Mouse (Mus musculus) lung, adult 18-20 months (tissue): ENCODE data around the gene Pi4kb.
"Not testable (repeated sequence)": the region's sequence is repeated elsewhere in the genome, so short reads cannot be mapped to it uniquely, and the experiment has no call there.

Source experiments
- DNase-seq, 2 experiments: peaks; one replicate each; pipeline ENCODE4 v3.0.0; 2022; ENCODE audit warnings: mixed read lengths in 2 of 2

Gene Pi4kb

GRCm38 (mm10) chr3:95016532-95017056 lies 42.1 kb downstream of the Pi4kb start:
- DNase-seq, result peak in 1 of 2 experiments; percentile 36

GRCm38 (mm10) chr3:95018741-95019140 lies 44.2 kb downstream of the Pi4kb start:
- peak in 1 of 2 experiments; percentile 14 for DNase-seq

GRCm38 (mm10) chr3:95020956-95021355 lies 46.4 kb downstream of the Pi4kb start:
- DNase-seq, result not testable (repeated sequence)

- peak; percentile 70 to 87 for DNase-seq
Measured at GRCm38 (mm10) chr3:95024551-95024950, 50.0 kb downstream of the Pi4kb start.

GRCm38 (mm10) chr3:95025202-95025601 lies 50.7 kb downstream of the Pi4kb start:
- DNase-seq, result peak in 1 of 2 experiments; percentile 16

GRCm38 (mm10) chr3:95027057-95027645 lies 52.6 kb downstream of the Pi4kb start:
- no peak for DNase-seq

- peak in 1 of 2 experiments; percentile 23 for DNase-seq
Measured at GRCm38 (mm10) chr3:95027701-95028100, 53.2 kb downstream of the Pi4kb start.

GRCm38 (mm10) chr3:95028603-95029002 lies 54.1 kb downstream of the Pi4kb start:
- peak in 1 of 2 experiments; percentile 12 for DNase-seq

- DNase-seq, result not testable (repeated sequence)
Measured at GRCm38 (mm10) chr3:95029291-95029827, 54.8 kb downstream of the Pi4kb start.

GRCm38 (mm10) chr3:95029953-95030352 lies 55.4 kb downstream of the Pi4kb start:
- peak in 1 of 2 experiments; percentile 14 for DNase-seq

- no peak for DNase-seq
Measured at GRCm38 (mm10) chr3:95041625-95042024, 67.1 kb downstream of the Pi4kb start.

- peak; percentile 99 for DNase-seq
Measured at GRCm38 (mm10) chr3:95042166-95042837, 67.8 kb downstream of the Pi4kb start, which contains the start of gene Psmd4. Gene Psmd4, minus strand, starts transcription at chr3:95042614.

- DNase-seq, result no peak
Measured at GRCm38 (mm10) chr3:95042838-95043229, 68.3 kb downstream of the Pi4kb start.

- DNase-seq, result no peak
Measured at GRCm38 (mm10) chr3:95043251-95043650, 68.7 kb downstream of the Pi4kb start.

- DNase-seq, result no peak
Measured at GRCm38 (mm10) chr3:95046462-95047057, 72.0 kb downstream of the Pi4kb start.

- DNase-seq, result no peak
Measured at GRCm38 (mm10) chr3:95047914-95048313, 73.4 kb downstream of the Pi4kb start.

GRCm38 (mm10) chr3:95052959-95053358 lies 78.4 kb downstream of the Pi4kb start:
- peak in 1 of 2 experiments; percentile 52 for DNase-seq

GRCm38 (mm10) chr3:95053701-95054100 lies 79.2 kb downstream of the Pi4kb start:
- DNase-seq, result peak in 1 of 2 experiments; percentile 34

- peak in 1 of 2 experiments; percentile 10 for DNase-seq
Measured at GRCm38 (mm10) chr3:95054481-95055260, 80.1 kb downstream of the Pi4kb start.

GRCm38 (mm10) chr3:95056275-95056674 lies 81.7 kb downstream of the Pi4kb start:
- no peak for DNase-seq
